Mouse (Mus musculus): ENCODE data around the gene Fuca2. TPM values are rescaled to one million over a fixed set of nuclear protein-coding genes. Genes with fewer than 3 reads are reported as not detected.
"Not testable (repeated sequence)": the region's sequence is repeated elsewhere in the genome, so short reads cannot be mapped to it uniquely, and the experiment has no call there.

Fuca2 gene
- polyA plus RNA-seq, 1 experiment from 2014 or later, result 45.1 TPM

DNA sequence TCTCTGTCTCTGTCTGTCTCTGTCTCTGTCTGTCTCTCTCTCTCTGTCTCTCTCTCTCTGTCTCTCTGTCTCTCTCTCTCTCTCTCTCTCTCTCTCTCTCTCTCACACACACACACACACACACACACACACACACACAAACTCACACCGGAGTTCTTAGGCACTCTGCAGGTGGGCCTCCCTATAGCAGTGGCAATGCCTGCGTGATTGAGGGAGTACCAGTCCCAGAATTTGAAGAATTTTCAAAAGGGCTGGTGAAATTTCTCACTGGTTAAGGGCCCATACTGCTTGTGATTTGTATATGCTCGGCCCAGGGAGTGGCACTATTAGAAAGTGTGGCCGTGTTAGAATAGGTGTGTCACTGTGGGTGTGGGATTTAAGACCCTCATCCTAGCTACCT lies 2.2 kb downstream of the Fuca2 start:
- WGBS, result 57% methylated on average over 4 of the region's 4 CpGs
- peak overlapping the region; percentile 71 for H3K4me2 ChIP-seq (replicated peaks)
- peak; percentile 47; the same call in 1 of the 2 replicates for ATAC-seq (ENCODE audit: low FRiP score)
- H3K9me3 ChIP-seq (ENCODE audit: control insufficient read depth, low read length); DNase-seq (ENCODE audit: low spot score); H3K4me1 ChIP-seq (replicated peaks; ENCODE audit: control insufficient read depth, insufficient read depth, low read length); H3K27ac ChIP-seq; H3K36me3 ChIP-seq (replicated peaks; ENCODE audit: control insufficient read depth, insufficient read depth); H3K27me3 ChIP-seq (ENCODE audit: control insufficient read depth, insufficient read depth, low read length): not testable (repeated sequence)
- H3K4me3 ChIP-seq (replicated peaks; ENCODE audit: low read length), result peak overlapping the region; percentile 56
- peak overlapping the region; percentile 76 for H3K9ac ChIP-seq

DNA sequence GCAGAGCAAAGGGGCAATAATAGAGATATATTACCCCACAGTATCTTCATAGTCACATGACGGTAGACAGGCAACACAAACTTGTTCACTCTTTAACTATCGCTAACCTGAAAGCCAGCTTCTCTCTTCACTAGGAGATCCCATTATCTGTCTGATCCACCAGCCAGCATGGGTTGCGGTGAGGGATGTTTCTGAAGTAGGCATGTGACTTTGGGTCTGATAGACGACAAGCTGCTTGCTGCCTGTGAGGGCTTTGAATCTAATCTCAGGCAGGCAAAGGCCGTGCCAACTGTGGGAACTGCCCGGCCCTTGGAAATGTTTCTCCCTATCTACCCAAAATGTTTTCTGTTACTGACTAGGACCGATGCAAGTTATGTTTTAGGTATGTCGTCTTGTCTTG lies 3.0 kb downstream of the Fuca2 start:
- no peak for DNase-seq (ENCODE audit: low spot score)

DNA sequence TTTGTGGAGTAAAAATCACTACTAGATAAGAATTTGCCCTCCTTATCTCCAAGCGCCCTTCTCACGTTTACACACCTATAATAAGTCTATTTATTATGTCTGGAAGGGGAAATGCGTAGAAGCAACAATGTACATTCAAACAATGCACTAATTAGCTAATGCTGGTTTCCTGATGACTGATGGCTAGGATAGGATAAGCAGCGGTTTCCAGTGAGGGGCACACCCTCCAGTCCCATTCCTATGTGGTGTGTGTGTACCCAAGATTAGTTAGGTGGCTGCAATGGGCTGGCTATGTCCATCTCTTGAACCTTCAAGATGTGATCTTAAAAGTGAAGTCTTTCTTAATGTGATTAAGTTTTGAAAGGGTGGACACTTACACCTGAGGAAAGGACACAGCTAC lies 22.5 kb downstream of the Fuca2 start:
- Histone ChIP-seq H3K27ac (no peak overlapping the region), H3K4me3 (replicated peaks; ENCODE audit: low read length) (no peak overlapping the region), H3K4me2 (replicated peaks) (no peak overlapping the region), H3K27me3 (ENCODE audit: control insufficient read depth, insufficient read depth, low read length) (no peaks in the 10 kb centered on the region), H3K9me3 (ENCODE audit: control insufficient read depth, low read length) (no peaks in the 10 kb centered on the region), H3K9ac (no peak overlapping the region), H3K36me3 (replicated peaks; ENCODE audit: control insufficient read depth, insufficient read depth) (peaks cover 11% of the 10 kb centered on the region), H3K4me1 (replicated peaks; ENCODE audit: control insufficient read depth, insufficient read depth, low read length) (no peaks in the 10 kb centered on the region)
- DNase-seq (ENCODE audit: low spot score) (no peak), ATAC-seq (ENCODE audit: low FRiP score) (no peak)
- whole genome bisulfite sequencing, result 88% methylated on average over 4 of the region's 4 CpGs

More for the DNA sequence above, 3.0 kb downstream of the Fuca2 start:
- ATAC-seq (ENCODE audit: low FRiP score), result no peak
- H3K9ac ChIP-seq, result no peak overlapping the region
- no peaks in the 10 kb centered on the region for H3K9me3 ChIP-seq (ENCODE audit: control insufficient read depth, low read length)
- WGBS, result 86% methylated on average over 8 of the region's 8 CpGs
- H3K27me3 ChIP-seq (ENCODE audit: control insufficient read depth, insufficient read depth, low read length), result no peaks in the 10 kb centered on the region
- H3K27ac ChIP-seq, result no peak overlapping the region
- no peak overlapping the region for H3K4me3 ChIP-seq (replicated peaks; ENCODE audit: low read length)
- peaks cover 4% of the 10 kb centered on the region; the same call in 1 of the 2 replicates for H3K36me3 ChIP-seq (replicated peaks; ENCODE audit: control insufficient read depth, insufficient read depth)
- no peaks in the 10 kb centered on the region for H3K4me1 ChIP-seq (replicated peaks; ENCODE audit: control insufficient read depth, insufficient read depth, low read length)
- H3K4me2 ChIP-seq (replicated peaks), result 0 out of 2 replicates have a peak overlapping the region, but pooled peaks have one; percentile 71

DNA sequence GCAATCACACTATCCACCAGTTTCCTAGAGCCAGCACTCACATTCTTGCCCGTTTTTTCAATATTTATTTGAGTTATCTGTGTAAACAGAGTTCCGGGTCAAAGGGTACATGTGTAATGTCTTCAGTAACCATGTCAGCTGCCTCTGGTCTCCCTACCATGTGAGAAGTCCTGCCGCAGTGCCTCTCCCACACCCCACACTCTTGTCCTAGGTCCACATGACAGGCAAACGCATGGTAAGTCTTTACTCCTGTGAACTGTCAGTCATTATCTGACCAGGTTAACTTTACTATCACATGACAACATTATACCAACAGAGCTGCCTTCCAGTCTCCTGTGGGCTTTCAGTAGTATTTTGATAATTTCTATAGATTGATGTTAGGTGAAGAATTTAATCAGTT lies 28.8 kb downstream of the Fuca2 start:
- Histone ChIP-seq H3K4me1 (replicated peaks; ENCODE audit: control insufficient read depth, insufficient read depth, low read length) (no peaks in the 10 kb centered on the region), H3K4me3 (replicated peaks; ENCODE audit: low read length) (no peak overlapping the region), H3K27ac (no peak overlapping the region), H3K27me3 (ENCODE audit: control insufficient read depth, insufficient read depth, low read length) (no peaks in the 10 kb centered on the region), H3K9ac (no peak overlapping the region), H3K4me2 (replicated peaks) (no peak overlapping the region), H3K36me3 (replicated peaks; ENCODE audit: control insufficient read depth, insufficient read depth) (peaks cover 56% of the 10 kb centered on the region), H3K9me3 (ENCODE audit: control insufficient read depth, low read length) (no peaks in the 10 kb centered on the region)
- DNase-seq (ENCODE audit: low spot score), result no peak
- WGBS, result 90% methylated on average over 4 of the region's 4 CpGs
- ATAC-seq (ENCODE audit: low FRiP score), result no peak

DNA sequence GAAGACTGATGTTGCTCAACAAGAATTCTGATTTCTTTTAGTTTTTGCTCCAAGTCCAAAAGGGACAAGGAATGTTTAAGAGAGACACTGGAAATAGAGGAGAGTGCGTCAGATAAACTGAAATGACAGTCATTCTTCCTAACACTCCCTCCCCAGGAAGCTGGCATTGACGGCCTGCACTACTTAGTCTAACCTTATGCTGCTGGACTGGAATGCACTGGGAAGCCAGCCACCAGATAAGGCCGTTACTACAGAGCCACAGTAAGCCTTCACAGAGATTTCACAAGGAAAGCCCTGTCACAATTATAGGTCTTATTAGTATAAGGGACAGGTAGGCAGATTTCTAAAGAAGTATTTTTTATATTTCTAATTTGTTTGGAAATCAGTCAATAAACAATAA lies 35.4 kb downstream of the Fuca2 start:
- Histone ChIP-seq H3K36me3 (replicated peaks; ENCODE audit: control insufficient read depth, insufficient read depth) (peaks cover 59% of the 10 kb centered on the region), H3K9me3 (ENCODE audit: control insufficient read depth, low read length) (no peaks in the 10 kb centered on the region), H3K4me1 (replicated peaks; ENCODE audit: control insufficient read depth, insufficient read depth, low read length) (no peaks in the 10 kb centered on the region), H3K4me3 (replicated peaks; ENCODE audit: low read length) (no peak overlapping the region), H3K27me3 (ENCODE audit: control insufficient read depth, insufficient read depth, low read length) (no peaks in the 10 kb centered on the region), H3K4me2 (replicated peaks) (no peak overlapping the region), H3K9ac (no peak overlapping the region), H3K27ac (no peak overlapping the region)
- 86% methylated on average over 3 of the region's 3 CpGs for WGBS
- no peak for ATAC-seq (ENCODE audit: low FRiP score)
- DNase-seq (ENCODE audit: low spot score), result no peak

DNA sequence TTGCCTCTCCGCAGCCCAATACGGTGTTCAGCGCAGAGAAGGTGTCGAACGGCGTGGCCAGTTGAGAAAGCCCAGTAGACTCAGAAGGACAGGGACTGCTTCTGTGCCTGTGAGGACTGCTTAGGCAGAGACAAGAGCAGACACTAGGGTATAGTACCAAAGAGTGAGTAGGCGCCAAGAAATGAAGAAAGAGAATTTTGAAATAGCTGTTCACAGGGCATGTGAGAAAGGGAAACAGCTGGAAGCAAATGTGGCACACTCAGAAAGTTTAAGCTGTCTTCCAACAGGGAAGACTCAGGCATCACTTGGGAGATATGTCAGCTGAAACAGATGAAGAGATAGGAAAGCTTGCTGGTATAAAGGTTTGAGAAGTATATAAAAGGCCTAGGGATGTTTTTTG lies 37.4 kb downstream of the Fuca2 start:
- Histone ChIP-seq H3K36me3 (replicated peaks; ENCODE audit: control insufficient read depth, insufficient read depth) (peaks cover 55% of the 10 kb centered on the region), H3K9ac (no peak overlapping the region), H3K27me3 (ENCODE audit: control insufficient read depth, insufficient read depth, low read length) (no peaks in the 10 kb centered on the region), H3K4me2 (replicated peaks) (no peak overlapping the region), H3K27ac (no peak overlapping the region), H3K4me1 (replicated peaks; ENCODE audit: control insufficient read depth, insufficient read depth, low read length) (no peaks in the 10 kb centered on the region), H3K4me3 (replicated peaks; ENCODE audit: low read length) (no peak overlapping the region), H3K9me3 (ENCODE audit: control insufficient read depth, low read length) (no peaks in the 10 kb centered on the region)
- 96% methylated on average over 7 of the region's 7 CpGs for WGBS
- no peak for ATAC-seq (ENCODE audit: low FRiP score)
- DNase-seq (ENCODE audit: low spot score), result no peak

DNA sequence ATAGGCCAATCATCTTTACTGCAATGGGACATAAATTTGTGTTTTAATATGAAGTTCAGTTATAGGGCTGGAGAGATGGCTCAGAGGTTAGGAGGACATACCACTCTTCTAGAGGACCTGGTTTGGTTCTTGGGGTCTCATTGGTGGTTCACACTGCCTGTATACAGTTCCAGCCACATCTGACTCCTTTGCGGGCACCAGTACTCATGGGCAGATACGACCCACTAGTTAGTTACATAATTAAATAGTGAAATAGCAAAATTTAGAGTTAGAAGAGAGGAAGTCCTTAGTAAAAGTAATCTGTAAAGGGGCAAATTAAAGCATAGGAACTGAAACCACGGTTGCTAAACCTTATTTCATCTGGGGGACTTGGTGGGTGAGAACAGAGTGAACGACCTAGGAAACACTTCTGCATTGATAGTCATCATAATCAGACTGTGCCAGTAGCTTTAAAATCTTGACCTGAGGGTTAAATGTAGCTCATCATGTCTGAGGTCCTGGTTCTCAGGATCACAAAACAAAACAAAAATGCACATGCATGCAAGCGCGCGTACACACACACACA lies 40.5 kb downstream of the Fuca2 start:
- ATAC-seq (ENCODE audit: low FRiP score) (no peak), DNase-seq (ENCODE audit: low spot score) (no peak)
- 93% methylated on average over 7 of the region's 7 CpGs for WGBS
- no peak overlapping the region for H3K27ac ChIP-seq
- no peak overlapping the region for H3K4me2 ChIP-seq (replicated peaks)
- peaks cover 49% of the 10 kb centered on the region for H3K36me3 ChIP-seq (replicated peaks; ENCODE audit: control insufficient read depth, insufficient read depth)
- no peak overlapping the region for H3K9ac ChIP-seq
- no peaks in the 10 kb centered on the region for H3K4me1 ChIP-seq (replicated peaks; ENCODE audit: control insufficient read depth, insufficient read depth, low read length)
- no peak overlapping the region for H3K4me3 ChIP-seq (replicated peaks; ENCODE audit: low read length)
- H3K27me3 ChIP-seq (ENCODE audit: control insufficient read depth, insufficient read depth, low read length), result no peaks in the 10 kb centered on the region
- H3K9me3 ChIP-seq (ENCODE audit: control insufficient read depth, low read length), result no peaks in the 10 kb centered on the region

DNA sequence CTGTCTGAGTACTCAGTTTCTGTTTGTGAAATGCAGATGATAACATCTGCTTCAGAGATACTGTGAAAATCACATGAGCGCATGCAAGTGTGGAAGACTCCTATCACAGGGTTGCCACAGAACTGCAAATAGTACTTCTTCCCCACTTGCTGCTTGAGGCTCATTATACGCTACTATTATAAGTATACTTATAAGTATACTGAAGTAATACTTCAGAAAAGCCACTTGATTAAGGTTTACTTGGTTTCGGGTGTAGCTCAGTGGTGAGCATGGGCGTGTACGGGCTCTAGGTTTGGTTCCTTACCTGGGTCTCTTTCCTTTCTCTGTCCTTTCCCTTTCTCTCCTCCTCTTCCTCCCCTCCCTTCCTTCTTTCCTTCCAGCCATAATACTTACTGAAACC lies 42.4 kb downstream of the Fuca2 start:
- H3K4me2 ChIP-seq (replicated peaks), result no peak overlapping the region
- no peak for ATAC-seq (ENCODE audit: low FRiP score)
- WGBS, result 94% methylated on average over 5 of the region's 5 CpGs
- H3K4me3 ChIP-seq (replicated peaks; ENCODE audit: low read length), result no peak overlapping the region
- H3K9me3 ChIP-seq (ENCODE audit: control insufficient read depth, low read length), result no peaks in the 10 kb centered on the region
- no peak for DNase-seq (ENCODE audit: low spot score)
- H3K36me3 ChIP-seq (replicated peaks; ENCODE audit: control insufficient read depth, insufficient read depth), result peaks cover 46% of the 10 kb centered on the region
- no peak overlapping the region for H3K27ac ChIP-seq
- H3K27me3 ChIP-seq (ENCODE audit: control insufficient read depth, insufficient read depth, low read length), result no peaks in the 10 kb centered on the region
- no peaks in the 10 kb centered on the region for H3K4me1 ChIP-seq (replicated peaks; ENCODE audit: control insufficient read depth, insufficient read depth, low read length)
- no peak overlapping the region for H3K9ac ChIP-seq

DNA sequence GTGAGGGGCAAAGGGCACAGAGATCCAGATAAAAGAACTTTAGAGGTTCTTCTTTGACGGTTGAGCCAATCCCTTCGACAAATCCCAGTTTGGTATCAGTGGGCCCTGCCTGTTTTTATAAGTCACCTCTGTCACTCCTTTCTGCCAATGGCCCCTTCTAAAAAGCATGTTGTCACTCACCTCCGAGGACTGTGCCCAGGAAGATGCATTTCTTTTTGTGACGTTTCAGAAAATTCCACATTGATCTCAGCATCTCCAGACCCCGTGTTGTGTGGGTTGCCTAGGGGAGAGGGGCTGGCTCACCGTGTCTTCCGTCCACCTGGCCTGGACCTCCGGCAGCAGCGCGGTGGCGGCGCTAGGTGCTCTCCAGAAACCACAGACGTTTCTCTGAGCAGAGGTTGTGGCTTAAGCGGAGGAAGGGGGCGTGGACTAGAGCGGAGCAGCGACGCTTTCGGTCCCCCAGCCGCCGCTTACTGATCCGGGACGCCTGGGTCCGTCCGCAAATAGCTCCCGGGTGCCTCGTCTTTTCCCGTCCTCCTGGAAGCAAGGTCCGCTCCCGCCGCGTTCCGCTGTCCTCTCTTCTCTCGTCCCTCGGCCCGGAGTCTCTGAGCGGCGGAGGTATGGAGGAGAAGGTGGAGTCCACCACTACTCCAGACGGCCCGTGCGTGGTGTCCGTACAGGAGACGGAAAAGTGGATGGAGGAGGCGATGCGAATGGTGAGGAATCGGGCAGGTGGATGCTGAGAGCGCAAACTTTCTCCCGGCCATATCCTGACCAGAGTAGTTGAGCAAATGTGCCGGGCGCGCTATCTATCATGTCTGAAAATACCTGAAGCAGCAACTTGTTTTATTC lies 53.5 kb downstream of the Fuca2 start, which contains the start of the genes Adat2 and Pex3:
TSS of gene Adat2 (plus strand) at position 249 of the 852 bp plus-strand sequence.
TSS of gene Pex3 (minus strand) at position 497 of the 852 bp plus-strand sequence.
- under 1% methylated on average over 51 of the region's 51 CpGs for WGBS
- ATAC-seq (ENCODE audit: low FRiP score), result peak; percentile 97

More for the DNA sequence above, 53.5 kb downstream of the Fuca2 start, which contains the start of the genes Adat2 and Pex3:
- Histone ChIP-seq H3K4me3 (replicated peaks; ENCODE audit: low read length) (peak within 1 kb of the TSS; percentile 59), H3K27me3 (ENCODE audit: control insufficient read depth, insufficient read depth, low read length) (no peaks in the 10 kb centered on the region), H3K27ac (peak within 1 kb of the TSS; percentile 72; the same call in 1 of the 2 replicates), H3K9me3 (ENCODE audit: control insufficient read depth, low read length) (no peaks in the 10 kb centered on the region), H3K9ac (peak within 1 kb of the TSS; percentile 77), H3K36me3 (replicated peaks; ENCODE audit: control insufficient read depth, insufficient read depth) (no peaks in the 10 kb centered on the region), H3K4me1 (replicated peaks; ENCODE audit: control insufficient read depth, insufficient read depth, low read length) (peaks cover 8% of the 10 kb centered on the region; the same call in 1 of the 2 replicates), H3K4me2 (replicated peaks) (peak within 1 kb of the TSS; percentile 74)
- peak; percentile 91 for DNase-seq (ENCODE audit: low spot score)
